In genomic region chr2:163871266-163871665, GRCm38 (mm10) we compare ENCODE assay signal across 37 mouse cellular contexts. TPM values are rescaled to one million over a fixed set of nuclear protein-coding genes. Genes with fewer than 3 reads are reported as not detected.
"Had no signal": no experiment of that assay in that cellular context is flagged by ENCODE, and none has a peak within 500 bp of the region (broad histone marks: within the 10 kb centered on the region; RNA-seq: fewer than 3 reads in every experiment).

No protein-coding gene starts in this region.

- H3K27me3 ChIP-seq: embryonic facial prominence, embryonic 12.5 days had no signal

- DNase-seq: cerebellum, adult 9-10 months; cerebellum, adult 9-11 months; cerebellum, postnatal 10 days; cerebellum, postnatal 14 days; cerebellum, postnatal 25 days; cerebellum, postnatal 36 days; embryo, embryonic 11 days; forebrain, postnatal 0 days; gastrocnemius, adult 2 months; gastrocnemius, postnatal 10 days; gastrocnemius, postnatal 14 days; gastrocnemius, postnatal 25 days; gastrocnemius, postnatal 36 days; heart, adult 11 months; heart, adult 18-20 months; heart, adult 2 months had no signal

- H3K4me2 ChIP-seq: embryonic facial prominence, embryonic 12.5 days; embryonic facial prominence, embryonic 13.5 days; embryonic facial prominence, embryonic 15.5 days; forebrain, embryonic 12.5 days; forebrain, embryonic 13.5 days; forebrain, embryonic 15.5 days had no signal

- H3K27ac ChIP-seq: embryonic facial prominence, embryonic 10.5 days; embryonic facial prominence, embryonic 12.5 days; embryonic facial prominence, embryonic 13.5 days; embryonic facial prominence, embryonic 15.5 days; forebrain, embryonic 10.5 days; forebrain, embryonic 12.5 days; forebrain, embryonic 13.5 days; forebrain, embryonic 15.5 days; gastrocnemius, adult 2 months; heart, adult 2 months had no signal

- H3K36me3 ChIP-seq: embryonic facial prominence, embryonic 10.5 days; embryonic facial prominence, embryonic 12.5 days; embryonic facial prominence, embryonic 13.5 days; embryonic facial prominence, embryonic 15.5 days; forebrain, embryonic 10.5 days; forebrain, embryonic 12.5 days; forebrain, embryonic 15.5 days had no signal

- H3K9ac ChIP-seq: embryonic facial prominence, embryonic 12.5 days; embryonic facial prominence, embryonic 13.5 days; embryonic facial prominence, embryonic 15.5 days; forebrain, embryonic 12.5 days; forebrain, embryonic 13.5 days; forebrain, embryonic 15.5 days; forebrain, postnatal 0 days had no signal

- H3K4me1 ChIP-seq: embryonic facial prominence, embryonic 12.5 days had no signal

- ATAC-seq: forebrain, embryonic 13.5 days; forebrain, embryonic 14.5 days; forebrain, embryonic 15.5 days; forebrain, embryonic 16.5 days; forebrain, postnatal 0 days had no signal

- H3K4me3 ChIP-seq: embryonic facial prominence, embryonic 10.5 days; embryonic facial prominence, embryonic 12.5 days; embryonic facial prominence, embryonic 13.5 days; embryonic facial prominence, embryonic 15.5 days; erythroblast, embryonic 14.5 days; forebrain, embryonic 10.5 days; forebrain, embryonic 12.5 days; forebrain, embryonic 13.5 days; forebrain, embryonic 15.5 days; gastrocnemius, adult 2 months; heart, adult 2 months had no signal

- H3K9me3 ChIP-seq: embryonic facial prominence, embryonic 10.5 days; embryonic facial prominence, embryonic 12.5 days; embryonic facial prominence, embryonic 13.5 days; embryonic facial prominence, embryonic 15.5 days; forebrain, embryonic 10.5 days; forebrain, embryonic 12.5 days; forebrain, embryonic 13.5 days; forebrain, embryonic 15.5 days had no signal

RNA-seq across cellular contexts. Expression of gene Kcnk15, which starts 17.8 kb away (rescaled TPM):
- total RNA-seq: common myeloid progenitor, adult 5-6 weeks; gastrocnemius, adult 18-20 months; gastrocnemius, adult 2 months; gastrocnemius, adult 8-10 months; gastrocnemius, postnatal 10 days; gastrocnemius, postnatal 14 days; gastrocnemius, postnatal 25 days; gastrocnemius, postnatal 36 days; gastrocnemius, postnatal 4 days; granulocyte monocyte progenitor cell, adult 5-6 weeks; heart, adult 18-20 months; heart, adult 2 months; heart, adult 8-10 months had no signal
- polyA plus RNA-seq: embryonic facial prominence, embryonic 10.5 days; embryonic facial prominence, embryonic 11.5 days; embryonic facial prominence, embryonic 12.5 days; embryonic facial prominence, embryonic 13.5 days; embryonic facial prominence, embryonic 14.5 days; embryonic facial prominence, embryonic 15.5 days; erythroblast, embryonic 14.5 days; forebrain, embryonic 10.5 days; forebrain, embryonic 11.5 days; forebrain, embryonic 12.5 days; forebrain, embryonic 13.5 days; forebrain, embryonic 14.5 days; forebrain, embryonic 15.5 days; forebrain, embryonic 16.5 days; forebrain, postnatal 0 days; gonadal fat pad, adult 2 months; heart, adult 2 months had no signal

RNA-seq across cellular contexts. Expression of gene Rims4, which starts 47.2 kb away (rescaled TPM):
- total RNA-seq: common myeloid progenitor, adult 5-6 weeks; granulocyte monocyte progenitor cell, adult 5-6 weeks had no signal
- polyA plus RNA-seq: erythroblast, embryonic 14.5 days had no signal

RNA-seq across cellular contexts. Expression of gene Ccn5, which starts 50.6 kb away (rescaled TPM):
- total RNA-seq: common myeloid progenitor, adult 5-6 weeks; forebrain, postnatal 0 days; granulocyte monocyte progenitor cell, adult 5-6 weeks had no signal
- polyA plus RNA-seq: embryonic facial prominence, embryonic 11.5 days; erythroblast, embryonic 14.5 days had no signal
